Mouse (Mus musculus) midbrain, postnatal 0 days (tissue): Measurements from ENCODE around the gene Scn1b. TPM values are rescaled to one million over a fixed set of nuclear protein-coding genes. Genes with fewer than 3 reads are reported as not detected.

Source experiments
- ATAC-seq: fragments of 200-750 bp; cut with Nextera tagmentation; 2 replicates; pipeline ENCODE4 v1.8.0; 2017; ENCODE audit warnings: moderate number of reproducible peaks, mild to moderate bottlenecking, moderate TSS enrichment, moderate library complexity; ENCODE audit not compliant: low FRiP score
- DNase-seq: peaks from one replicate; pipeline ENCODE4 v3.0.0-alpha.2; 2015; ENCODE audit warnings: low spot score
- H3K27ac ChIP-seq: fragments of 300-500 bp; sonication (generic); 2 replicates; pipeline ENCODE4 v1.5.1; 2014; ENCODE audit warnings: low read depth, mild to moderate bottlenecking, low read length, mixed read lengths
- H3K27me3 ChIP-seq: fragments of 300-500 bp; sonication (generic); 2 replicates; pipeline ENCODE4 v1.6.1; 2014; ENCODE audit warnings: low read length, control low read depth, mixed read lengths; ENCODE audit not compliant: insufficient read depth
- H3K36me3 ChIP-seq: fragments of 300-500 bp; sonication (generic); 2 replicates; pipeline ENCODE4 v1.6.1; 2014; ENCODE audit warnings: low read length, control low read depth, mixed read lengths; ENCODE audit not compliant: insufficient read depth
- H3K4me1 ChIP-seq: fragments of 300-500 bp; sonication (generic); 2 replicates; pipeline ENCODE4 v1.6.1; 2014; ENCODE audit warnings: mild to moderate bottlenecking, control low read depth, antibody characterized with exemption, low read length, mixed read lengths; ENCODE audit not compliant: insufficient read depth
- H3K4me2 ChIP-seq: fragments of 300-500 bp; sonication (generic); 2 replicates; pipeline ENCODE4 v1.6.1; 2014; ENCODE audit warnings: low read depth, mild to moderate bottlenecking, low read length, mixed read lengths; ENCODE audit not compliant: poor library complexity, severe bottlenecking
- H3K4me3 ChIP-seq: fragments of 300-500 bp; sonication (generic); 2 replicates; pipeline ENCODE4 v1.5.1; 2014; ENCODE audit warnings: low read depth, mild to moderate bottlenecking, low read length, moderate library complexity
- H3K9ac ChIP-seq: fragments of 300-500 bp; sonication (generic); replicated peaks from 2 replicates; pipeline ENCODE4 v1.6.1; 2014; ENCODE audit warnings: mild to moderate bottlenecking, low read length, moderate library complexity, mixed read lengths; ENCODE audit not compliant: poor library complexity, severe bottlenecking
- H3K9me3 ChIP-seq: fragments of 300-500 bp; sonication (generic); 2 replicates; pipeline ENCODE4 v1.6.1; 2016; ENCODE audit warnings: low read length, control low read depth
- CTCF ChIP-seq: IDR thresholded peaks from 2 replicates; pipeline ENCODE4 v1.5.1; 2016; ENCODE audit warnings: antibody characterized with exemption, mild to moderate bottlenecking
- WGBS: fragments of 180-500 bp; shearing (Covaris S2); extraction: QIAGEN DNeasy Blood & Tissue Kit; methylation state at CpG from one replicate; pipeline ENCODE4 v1.1.7; 2014; 5-methylcytosine and 5-hydroxymethylcytosine counted together
- polyA plus RNA-seq: library from polyadenylated mRNA; unstranded; fragments of >200 nt; fragmentation: Nextera tagmentation; extraction: Ambion mirVana; gene quantifications from 2 replicates; pipeline ENCODE4 v1.2.1, GENCODE M21; 2015
- total RNA-seq: library from RNA; depleted of rRNA; stranded (reverse); fragments of >200 nt; gene quantifications from 2 replicates; pipeline ENCODE4 v1.2.3, GENCODE M21; 2014

The Scn1b gene
- total and polyA plus RNA-seq, 2 experiments from 2014 or later, result 32.3 to 57.5 TPM

DNA sequence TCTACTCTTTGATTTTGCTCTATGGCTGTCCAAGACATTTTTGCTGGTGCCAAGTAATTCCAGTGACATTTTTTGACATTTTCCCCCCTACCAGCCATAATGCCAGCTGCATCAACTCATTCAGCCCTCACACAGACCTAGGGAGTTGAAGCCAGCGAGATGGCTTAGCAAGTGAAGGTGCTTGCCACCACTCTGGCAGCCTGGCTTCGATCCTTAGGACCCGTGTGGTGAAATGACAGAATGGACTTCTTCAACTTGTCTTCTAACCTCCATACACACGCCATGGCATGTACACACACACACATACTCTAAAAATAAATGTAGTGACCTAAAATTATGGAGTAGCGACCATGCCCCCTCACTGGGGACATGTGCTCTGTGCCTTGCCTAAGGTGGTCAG lies 2.4 kb downstream of the Scn1b start:
- Histone ChIP-seq H3K27ac (no peak overlapping the region), H3K9ac (no peak overlapping the region), H3K9me3 (no peaks in the 10 kb centered on the region), H3K36me3 (peaks cover 12% of the 10 kb centered on the region), H3K27me3 (peaks cover 15% of the 10 kb centered on the region), H3K4me3 (no peak overlapping the region), H3K4me1 (peaks cover 3% of the 10 kb centered on the region; the same call in 1 of the 2 replicates), H3K4me2 (no peak overlapping the region)
- WGBS, result 85% methylated on average over 5 of the region's 5 CpGs
- DNase-seq (no peak), ATAC-seq (no peak)
- no peak for TF ChIP-seq CTCF

DNA sequence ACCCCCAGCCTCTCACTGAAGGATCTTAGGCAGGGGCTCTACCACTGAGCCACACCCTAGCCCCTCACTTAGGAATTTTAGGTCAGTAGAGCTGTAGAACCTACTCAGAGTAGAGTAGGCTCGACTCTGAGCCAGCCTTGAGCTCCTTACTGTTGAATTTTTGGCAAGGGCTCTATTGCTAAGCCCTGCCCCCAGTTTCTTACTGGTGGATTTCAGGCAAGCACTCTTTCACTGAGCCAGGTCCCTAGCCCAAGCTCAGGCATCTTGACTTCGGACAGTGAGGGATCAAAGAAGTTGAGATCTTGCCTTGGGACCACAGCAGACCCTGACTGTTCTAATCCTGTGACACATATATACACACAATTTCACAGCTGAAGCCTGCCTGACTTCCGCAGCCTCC lies 3.1 kb downstream of the Scn1b start:
- H3K4me3 ChIP-seq, result no peak overlapping the region
- WGBS, result 79% methylated on average over 3 of the region's 3 CpGs

DNA sequence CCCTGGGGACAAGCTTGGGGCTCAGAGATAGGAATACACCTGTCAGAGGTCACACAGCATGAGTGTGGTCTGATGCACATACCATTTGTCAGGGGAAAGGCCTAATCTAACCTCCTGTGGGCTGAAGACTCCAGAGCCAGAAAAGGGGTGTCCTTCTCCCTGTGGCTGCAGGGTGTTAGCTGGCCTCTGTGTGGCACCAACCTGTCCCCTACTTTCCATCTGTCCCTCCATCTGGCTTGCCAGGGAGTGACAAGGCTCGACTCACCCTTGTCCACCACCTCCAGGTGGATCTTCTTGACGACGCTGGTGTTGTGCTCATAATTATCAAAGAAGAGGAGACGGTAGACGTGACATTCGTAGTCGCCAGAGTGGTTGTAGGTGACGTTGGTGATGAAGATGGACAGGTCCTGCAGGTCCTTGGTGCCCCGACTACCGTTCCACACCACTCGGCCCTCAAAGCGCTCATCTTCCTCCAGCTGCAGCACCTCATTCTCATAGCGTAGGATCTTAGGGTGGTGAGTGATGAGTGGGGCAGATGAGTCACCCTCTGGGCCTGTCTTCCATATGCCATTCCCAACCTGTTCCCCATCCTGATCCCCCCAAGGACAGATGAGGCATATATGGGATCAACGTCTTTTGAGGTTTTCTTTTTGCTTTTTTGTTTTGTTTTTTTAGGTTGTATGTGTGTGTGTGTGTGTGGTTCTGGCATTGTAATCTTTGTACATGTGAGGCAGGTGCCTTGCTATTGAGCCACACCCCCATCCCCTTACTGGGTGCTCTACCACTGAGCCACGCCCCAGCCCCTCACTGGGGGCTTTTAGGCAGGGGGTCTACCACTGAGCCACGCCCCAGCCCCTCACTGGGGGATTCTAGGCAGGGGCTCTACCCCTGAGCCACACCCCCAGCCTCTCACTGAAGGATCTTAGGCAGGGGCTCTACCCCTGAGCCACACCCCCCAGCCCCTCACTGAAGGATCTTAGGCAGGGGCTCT lies 3.9 kb downstream of the Scn1b start:
- no peak overlapping the region for H3K4me3 ChIP-seq
- H3K4me1 ChIP-seq, result peaks cover 3% of the 10 kb centered on the region; the same call in 1 of the 2 replicates
- DNase-seq, result no peak
- H3K9ac ChIP-seq, result no peak overlapping the region
- no peak for TF ChIP-seq CTCF
- H3K27ac ChIP-seq, result no peak overlapping the region
- no peaks in the 10 kb centered on the region for H3K36me3 ChIP-seq
- no peak overlapping the region for H3K4me2 ChIP-seq
- 88% methylated on average over 16 of the region's 16 CpGs for WGBS
- peaks cover 15% of the 10 kb centered on the region for H3K27me3 ChIP-seq
- H3K9me3 ChIP-seq, result no peaks in the 10 kb centered on the region
- ATAC-seq, result no peak

More for the DNA sequence above, 3.1 kb downstream of the Scn1b start:
- Histone ChIP-seq H3K36me3 (peaks cover 7% of the 10 kb centered on the region), H3K27me3 (peaks cover 15% of the 10 kb centered on the region), H3K4me2 (no peak overlapping the region), H3K9ac (no peak overlapping the region), H3K4me1 (peaks cover 3% of the 10 kb centered on the region; the same call in 1 of the 2 replicates), H3K9me3 (no peaks in the 10 kb centered on the region), H3K27ac (no peak overlapping the region)
- ATAC-seq (no peak), DNase-seq (no peak)
- no peak for TF ChIP-seq CTCF

DNA sequence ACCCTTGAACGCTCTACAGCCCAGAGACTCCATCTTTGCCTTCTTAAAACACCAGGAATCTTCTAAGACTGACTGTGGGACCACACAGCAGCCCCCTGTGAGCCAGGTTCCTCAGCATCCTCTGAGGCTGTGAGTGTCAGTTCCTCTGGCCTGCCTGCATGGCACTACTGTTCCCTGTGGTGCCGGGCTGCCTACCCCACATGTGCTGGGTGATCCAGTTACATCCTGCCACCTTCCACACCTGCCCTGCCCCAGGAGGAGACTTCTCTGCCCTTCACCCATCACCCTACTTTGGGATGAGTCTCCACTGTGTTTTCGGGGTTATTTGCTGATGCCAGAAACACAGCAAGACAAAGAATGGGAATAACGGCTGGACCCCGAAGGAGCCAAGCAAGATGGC lies 7.2 kb downstream of the Scn1b start:
- no peaks in the 10 kb centered on the region for H3K4me1 ChIP-seq
- DNase-seq (no peak), ATAC-seq (no peak)
- H3K36me3 ChIP-seq, result no peaks in the 10 kb centered on the region
- TF ChIP-seq CTCF, result no peak
- H3K9ac ChIP-seq, result no peak overlapping the region
- WGBS, result 87% methylated on average over 5 of the region's 5 CpGs
- H3K4me2 ChIP-seq, result no peak overlapping the region
- H3K9me3 ChIP-seq, result no peaks in the 10 kb centered on the region
- H3K27me3 ChIP-seq, result no peaks in the 10 kb centered on the region
- no peak overlapping the region for H3K4me3 ChIP-seq
- H3K27ac ChIP-seq, result no peak overlapping the region

DNA sequence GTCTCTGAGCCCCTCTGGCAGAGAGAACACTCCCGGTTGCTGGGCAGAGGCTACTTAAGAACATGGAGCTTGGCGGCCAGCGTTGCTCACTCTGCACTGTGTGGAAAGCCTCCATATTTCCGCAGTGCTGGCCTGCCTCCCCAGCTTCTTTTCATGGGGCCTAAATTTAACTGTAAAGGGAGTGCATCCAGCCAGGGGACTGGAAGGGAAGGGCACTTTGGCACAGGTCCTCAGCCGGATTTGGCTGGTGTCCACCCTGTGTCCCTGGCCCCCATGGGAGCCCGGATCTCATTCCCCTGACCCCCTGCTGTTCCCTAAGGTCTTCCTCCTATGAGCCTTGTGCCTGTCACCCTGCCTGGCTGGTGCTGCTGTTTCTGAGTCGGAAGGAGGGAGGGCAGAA lies 8.3 kb downstream of the Scn1b start:
- ATAC-seq (no peak), DNase-seq (no peak)
- Histone ChIP-seq H3K4me3 (no peak overlapping the region), H3K4me1 (no peaks in the 10 kb centered on the region), H3K36me3 (no peaks in the 10 kb centered on the region), H3K9ac (no peak overlapping the region), H3K27ac (no peak overlapping the region), H3K27me3 (no peaks in the 10 kb centered on the region), H3K9me3 (no peaks in the 10 kb centered on the region), H3K4me2 (no peak overlapping the region)
- no peak for TF ChIP-seq CTCF
- WGBS, result 66% methylated on average over 7 of the region's 7 CpGs

DNA sequence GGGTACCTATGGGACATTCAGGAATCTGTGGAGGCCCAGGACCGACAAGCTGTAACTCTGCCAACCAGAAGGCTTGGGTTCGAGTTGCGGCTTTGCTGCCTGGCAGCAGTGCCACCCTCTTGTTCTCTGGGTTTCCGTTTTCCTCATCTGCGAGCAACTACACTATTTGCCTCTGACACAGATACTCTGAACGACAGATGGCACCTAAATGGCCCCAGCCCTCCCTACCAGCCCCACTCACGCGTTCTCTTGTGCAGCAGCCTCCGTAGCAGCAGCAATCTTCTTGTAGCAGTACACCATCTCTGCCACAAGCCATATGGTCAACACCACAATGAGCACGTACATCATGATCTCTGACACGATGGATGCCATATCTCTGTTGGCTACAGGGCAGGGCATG lies 9.3 kb downstream of the Scn1b start:
- H3K9me3 ChIP-seq, result no peaks in the 10 kb centered on the region
- no peak overlapping the region for H3K27ac ChIP-seq
- no peaks in the 10 kb centered on the region for H3K4me1 ChIP-seq
- WGBS, result 94% methylated on average over 11 of the region's 11 CpGs
- no peak overlapping the region for H3K4me2 ChIP-seq
- TF ChIP-seq CTCF, result no peak
- no peak overlapping the region for H3K4me3 ChIP-seq
- no peaks in the 10 kb centered on the region for H3K36me3 ChIP-seq
- ATAC-seq (no peak), DNase-seq (no peak)
- no peaks in the 10 kb centered on the region for H3K27me3 ChIP-seq
- no peak overlapping the region for H3K9ac ChIP-seq
